Mouse (Mus musculus) cerebellum, adult 2 months (tissue): ENCODE data around the gene Carns1. TPM values are rescaled to one million over a fixed set of nuclear protein-coding genes. Genes with fewer than 3 reads are reported as not detected.

Experiments used
- DNase-seq, 2 experiments: peaks; one replicate each; pipeline ENCODE4 v3.0.0; 2021
- H3K27ac ChIP-seq: fragments of 200-500 bp; 2 replicates; pipeline ENCODE4 v1.5.1; 2012; ENCODE audit warnings: low read length, control low read depth, inconsistent platforms; ENCODE audit not compliant: insufficient read depth
- H3K27me3 ChIP-seq: fragments of 200-500 bp; 2 replicates; pipeline ENCODE4 v1.6.1; 2012; ENCODE audit warnings: inconsistent platforms, mild to moderate bottlenecking, low read length, moderate library complexity; ENCODE audit not compliant: control insufficient read depth, insufficient read depth
- H3K4me1 ChIP-seq: fragments of 200-500 bp; 2 replicates; pipeline ENCODE4 v1.6.1; 2011; ENCODE audit warnings: low read length; ENCODE audit not compliant: control insufficient read depth, insufficient read depth
- H3K4me3 ChIP-seq: fragments of 200-500 bp; replicated peaks from 2 replicates; pipeline ENCODE3; 2011; ENCODE audit warnings: mild to moderate bottlenecking, low read depth, low read length, control low read depth; ENCODE audit not compliant: insufficient read depth
- CTCF ChIP-seq: fragments of 200-500 bp; IDR thresholded peaks from 2 replicates; pipeline ENCODE4 v1.5.1; 2011; ENCODE audit warnings: low read depth, mild to moderate bottlenecking, control low read depth, low read length, moderate library complexity, borderline replicate concordance; ENCODE audit not compliant: insufficient read depth
- POLR2A ChIP-seq: fragments of 200-500 bp; IDR thresholded peaks from 2 replicates; pipeline ENCODE4 v1.6.1; 2011; ENCODE audit warnings: low read length, control low read depth, borderline replicate concordance; ENCODE audit not compliant: insufficient read depth
- WGBS: fragments of 180-500 bp; shearing (Covaris S2); methylation state at CpG from one replicate; pipeline ENCODE4 v1.1.7; 2018; 5-methylcytosine and 5-hydroxymethylcytosine counted together
- polyA plus RNA-seq: library from polyadenylated mRNA; depleted of rRNA; stranded (reverse); fragments of >200 nt; gene quantifications from 2 replicates; pipeline ENCODE4 v1.2.3, GENCODE M21; 2012

Gene Carns1
- polyA plus RNA-seq, 1 experiment: 31.2 TPM

DNA sequence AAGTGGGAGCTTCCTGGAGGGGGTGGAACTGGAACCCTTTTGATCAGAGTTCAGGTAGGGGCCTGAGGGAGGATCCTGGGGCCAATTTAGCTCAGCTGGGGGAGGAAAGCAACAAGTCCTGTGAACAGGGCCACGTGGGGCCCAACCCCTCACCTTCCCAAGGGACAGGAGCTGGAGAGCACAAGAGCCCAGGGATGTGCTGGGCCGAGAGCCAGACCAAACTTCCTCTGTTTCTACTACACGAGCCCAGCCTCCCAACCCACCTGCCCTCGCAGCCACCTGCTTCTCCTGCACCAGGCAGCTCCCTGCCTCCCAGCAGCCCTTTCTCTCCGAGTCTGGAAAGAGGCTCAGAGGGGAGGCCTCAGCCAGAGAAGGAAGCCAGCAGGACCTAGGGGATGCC lies 21.3 kb upstream of the Carns1 start:
- WGBS: 18% methylated on average over 5 of the region's 5 CpGs
- peak overlapping the region; percentile 35; the same call in 1 of the 2 replicates for H3K27ac ChIP-seq
- H3K4me1 ChIP-seq: peaks cover 47% of the 10 kb centered on the region
- no peaks in the 10 kb centered on the region for H3K27me3 ChIP-seq
- no peak overlapping the region for H3K4me3 ChIP-seq
- no peak for TF ChIP-seq POLR2A
- no peak for TF ChIP-seq CTCF
- DNase-seq: no peak

- Histone ChIP-seq H3K27ac (peak overlapping the region; percentile 44), H3K27me3 (no peaks in the 10 kb centered on the region), H3K4me3 (no peak overlapping the region), H3K4me1 (peaks cover 47% of the 10 kb centered on the region)
- no peak for DNase-seq
- WGBS: 22% methylated on average over 2 of the region's 2 CpGs
- TF ChIP-seq CTCF (no peak), POLR2A (no peak)
Measured at GRCm38 (mm10) chr19:4196048-4196447, 20.8 kb upstream of the Carns1 start.

- H3K27ac ChIP-seq: peak overlapping the region; percentile 77
- 9% methylated on average over 12 of the region's 12 CpGs for WGBS
- H3K27me3 ChIP-seq: no peaks in the 10 kb centered on the region
- DNase-seq: peak; percentile 89 to 91
- H3K4me3 ChIP-seq: no peak overlapping the region
- H3K4me1 ChIP-seq: peaks cover 40% of the 10 kb centered on the region
- no peak for TF ChIP-seq CTCF
- TF ChIP-seq POLR2A: no peak
Measured at GRCm38 (mm10) chr19:4194776-4195650, 19.7 kb upstream of the Carns1 start.

DNA sequence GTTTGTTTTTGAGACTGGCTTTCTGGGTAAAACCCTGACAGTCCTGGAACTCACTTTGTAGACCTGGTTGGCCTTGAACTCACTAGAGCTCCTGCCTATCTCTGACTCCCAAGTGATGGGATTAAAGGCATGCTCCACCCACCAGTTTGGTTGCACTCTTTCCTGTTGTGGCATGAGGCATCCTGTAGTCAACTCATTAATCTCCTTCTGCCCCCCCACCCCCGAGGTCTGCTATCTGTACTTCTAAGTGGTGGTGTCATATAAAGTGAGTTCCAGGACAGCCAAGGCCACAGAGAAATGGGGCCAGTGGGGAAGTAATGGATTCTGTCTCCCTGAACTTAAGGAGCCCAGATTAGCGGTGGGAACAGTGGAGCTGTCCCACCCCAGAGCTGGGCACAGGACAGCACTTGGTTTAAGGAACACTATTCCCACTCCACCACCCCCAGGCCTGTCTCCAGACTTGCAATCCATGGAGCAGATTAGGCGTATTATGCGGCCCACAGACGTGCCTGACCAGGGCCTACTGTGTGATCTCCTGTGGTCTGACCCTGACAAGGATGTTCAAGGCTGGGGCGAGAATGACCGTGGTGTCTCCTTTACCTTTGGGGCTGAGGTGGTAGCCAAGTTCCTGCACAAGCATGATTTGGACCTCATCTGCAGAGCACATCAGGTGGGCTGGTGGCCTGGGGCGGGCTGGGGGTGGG lies 18.9 kb upstream of the Carns1 start:
- peaks cover 40% of the 10 kb centered on the region for H3K4me1 ChIP-seq
- no peaks in the 10 kb centered on the region for H3K27me3 ChIP-seq
- H3K27ac ChIP-seq: peak overlapping the region; percentile 13; the same call in 1 of the 2 replicates
- no peak for DNase-seq
- 34% methylated on average over 8 of the region's 8 CpGs for WGBS
- H3K4me3 ChIP-seq: no peak overlapping the region
- no peak for TF ChIP-seq CTCF
- TF ChIP-seq POLR2A: no peak

DNA sequence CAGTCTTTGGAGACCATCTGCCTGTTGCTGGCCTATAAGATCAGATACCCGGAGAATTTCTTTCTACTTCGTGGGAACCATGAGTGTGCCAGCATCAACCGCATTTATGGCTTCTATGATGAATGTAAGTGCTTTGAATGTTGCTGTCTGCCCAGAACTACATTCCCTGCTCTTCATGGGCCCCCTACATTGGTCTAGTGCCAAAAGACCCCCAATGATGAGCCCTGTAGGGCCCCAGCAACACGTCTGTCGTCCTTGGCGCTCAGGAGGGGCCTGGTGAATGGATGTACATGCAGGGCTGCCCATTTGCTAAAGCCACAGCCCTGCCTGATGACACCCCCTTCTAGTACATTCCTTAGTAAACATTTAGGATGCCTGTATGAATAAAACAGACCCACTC lies 17.9 kb upstream of the Carns1 start:
- no peak for TF ChIP-seq CTCF
- TF ChIP-seq POLR2A: no peak
- H3K4me3 ChIP-seq: peak overlapping the region; percentile 95
- H3K27ac ChIP-seq: peak overlapping the region; percentile 49; the same call in 1 of the 2 replicates
- H3K4me1 ChIP-seq: peaks cover 40% of the 10 kb centered on the region
- H3K27me3 ChIP-seq: no peaks in the 10 kb centered on the region
- WGBS: 8% methylated on average over 6 of the region's 6 CpGs
- no peak for DNase-seq

DNA sequence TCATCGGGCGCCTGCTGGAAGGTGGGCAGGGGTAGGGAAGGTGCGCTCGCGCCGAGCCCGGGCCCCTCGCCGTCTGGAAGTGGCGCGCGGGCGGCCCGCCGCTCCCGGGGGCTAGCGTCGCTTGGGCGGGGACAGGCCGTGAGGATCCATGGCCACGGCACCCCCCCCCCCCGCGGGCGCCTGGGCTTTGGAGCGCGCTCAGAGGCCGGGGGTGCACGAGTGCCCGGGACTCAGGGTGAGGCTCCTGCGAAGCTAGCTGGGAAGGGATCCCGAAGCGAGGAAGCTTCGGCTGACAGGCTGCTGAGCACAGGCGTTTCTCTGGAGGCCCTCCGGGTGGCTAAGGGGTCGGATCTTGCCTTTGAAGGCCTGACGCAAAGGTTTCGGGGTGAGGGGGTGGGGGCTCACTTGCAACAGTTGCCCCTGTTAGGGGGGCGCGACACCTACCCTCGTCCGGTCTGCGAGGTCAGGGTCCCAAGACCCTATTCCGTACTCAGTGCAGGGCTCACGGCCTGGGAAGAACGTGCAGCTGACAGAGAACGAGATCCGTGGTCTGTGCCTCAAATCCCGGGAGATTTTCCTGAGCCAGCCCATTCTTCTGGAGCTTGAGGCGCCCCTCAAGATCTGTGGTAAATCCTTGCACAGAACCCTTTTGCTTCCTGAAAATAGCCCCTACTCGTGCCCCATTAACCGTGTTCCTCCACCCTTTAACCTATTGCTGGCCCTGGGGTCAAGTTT lies 17.1 kb upstream of the Carns1 start:
- Histone ChIP-seq H3K27ac (peak overlapping the region; percentile 49), H3K4me1 (peaks cover 38% of the 10 kb centered on the region), H3K27me3 (no peaks in the 10 kb centered on the region), H3K4me3 (peak overlapping the region; percentile 95)
- no peak for DNase-seq
- TF ChIP-seq CTCF (no peak), POLR2A (no peak)
- WGBS: under 1% methylated on average over 52 of the region's 52 CpGs

DNA sequence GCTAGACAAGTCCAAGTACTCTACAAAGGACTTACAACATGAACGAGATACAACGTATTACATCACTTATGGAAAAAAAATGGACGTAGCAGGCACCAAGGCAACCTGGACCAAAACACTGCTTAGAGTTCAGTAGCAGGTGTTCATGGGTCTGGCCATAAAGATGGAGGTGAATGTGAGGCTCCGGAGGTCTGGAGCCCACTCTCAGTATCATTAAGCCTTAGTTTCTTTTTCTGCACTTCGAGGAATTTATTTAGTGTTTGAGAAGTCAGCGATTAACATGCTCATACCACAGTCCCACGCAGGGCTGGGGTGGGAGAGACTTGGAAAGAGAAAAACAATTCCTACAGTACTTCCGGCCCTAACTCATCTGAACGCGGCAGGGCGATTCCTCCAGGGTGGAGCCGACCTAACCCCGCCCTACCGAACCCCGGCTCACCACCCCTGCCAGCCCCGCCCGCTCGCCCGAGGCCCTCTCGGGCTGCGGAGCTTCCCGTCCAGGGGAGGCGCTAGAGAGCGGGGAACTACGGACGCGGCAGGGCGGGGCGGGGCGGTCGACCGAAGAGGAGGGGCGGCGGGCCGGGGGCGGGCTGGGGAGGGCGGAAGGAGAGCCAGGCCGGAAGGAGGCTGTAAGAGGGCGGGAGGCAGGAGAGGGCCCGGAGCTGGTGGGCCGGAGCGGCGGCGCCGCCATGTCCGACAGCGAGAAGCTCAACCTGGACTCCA lies 16.4 kb upstream of the Carns1 start, which contains the start of gene Ppp1ca:
Ppp1ca (plus strand) TSS at position 538 of the 723 bp plus-strand sequence.
- H3K4me1 ChIP-seq: peaks cover 33% of the 10 kb centered on the region

More for the DNA sequence above, 16.4 kb upstream of the Carns1 start, which contains the start of gene Ppp1ca:
- peak; percentile 76 for TF ChIP-seq POLR2A
- peak; percentile 60; the same call in 1 of the 2 replicates for TF ChIP-seq CTCF
- WGBS: 3% methylated on average over 38 of the region's 47 CpGs
- peak within 1 kb of the TSS; percentile 95 for H3K4me3 ChIP-seq
- no peaks in the 10 kb centered on the region for H3K27me3 ChIP-seq
- peak within 1 kb of the TSS; percentile 49 for H3K27ac ChIP-seq
- peak; percentile 94 to 95 for DNase-seq
